Mouse (Mus musculus): ENCODE results near the gene Cyp2d11.

DNA sequence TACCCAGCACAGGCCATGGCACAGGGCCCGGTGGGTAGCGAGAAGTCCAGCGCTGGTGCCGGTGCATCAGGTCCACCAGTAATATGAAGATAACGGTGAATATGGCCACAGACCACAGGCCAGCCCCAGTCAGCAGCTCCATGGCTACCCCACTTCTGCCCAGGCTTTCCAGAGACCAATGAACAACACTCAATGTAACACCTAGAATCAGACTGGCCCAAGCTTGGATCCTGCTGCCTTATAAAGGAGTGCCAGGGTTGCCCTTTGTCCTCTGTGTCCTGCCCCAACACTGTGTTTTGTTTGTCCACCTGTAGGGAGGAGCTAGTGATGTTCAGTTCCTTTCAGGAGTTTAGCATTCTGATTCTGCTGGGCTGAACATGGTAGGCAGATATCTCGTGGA is 13.2 kb upstream of the Cyp2d11 start, which contains the start of gene Cyp2d10:
- TF ChIP-seq CTCF (IDR thresholded peaks at IDR 0.05; ENCODE audit: control insufficient read depth, insufficient read depth, low read length), result no peak
- TF ChIP-seq POLR2A (IDR thresholded peaks at IDR 0.05; ENCODE audit: borderline replicate concordance, control insufficient read depth, low read depth, low read length), result no peak

All from bone marrow, adult 2 months (tissue).